Mouse (Mus musculus) heart, embryonic 13.5 days (tissue): Measurements from ENCODE around the gene 9330161L09Rik. TPM values are rescaled to one million over a fixed set of nuclear protein-coding genes. Genes with fewer than 3 reads are reported as not detected.
"Not testable (repeated sequence)": the region's sequence is repeated elsewhere in the genome, so short reads cannot be mapped to it uniquely, and the experiment has no call there.

ENCODE experiments used
- ATAC-seq: fragments of 200-750 bp; cut with Nextera tagmentation; 2 replicates; pipeline ENCODE4 v1.8.0; 2017; ENCODE audit warnings: moderate TSS enrichment; ENCODE audit not compliant: insufficient number of reproducible peaks, low FRiP score, low TSS enrichment; ENCODE audit errors: extremely low read depth
- H3K27ac ChIP-seq: fragments of 300-500 bp; sonication (generic); replicated peaks from 2 replicates; pipeline ENCODE4 v1.5.1; 2015; ENCODE audit warnings: moderate library complexity, mild to moderate bottlenecking, inconsistent platforms
- H3K27me3 ChIP-seq: fragments of 300-500 bp; sonication (generic); replicated peaks from 2 replicates; pipeline ENCODE4 v1.6.1; 2015; ENCODE audit warnings: mild to moderate bottlenecking, inconsistent platforms
- H3K36me3 ChIP-seq: fragments of 300-500 bp; sonication (generic); 2 replicates; pipeline ENCODE4 v1.6.1; 2015; ENCODE audit warnings: mild to moderate bottlenecking, inconsistent platforms
- H3K4me1 ChIP-seq: fragments of 300-500 bp; sonication (generic); 2 replicates; pipeline ENCODE4 v1.6.1; 2015; ENCODE audit warnings: inconsistent platforms
- H3K4me2 ChIP-seq: fragments of 300-500 bp; sonication (generic); 2 replicates; pipeline ENCODE4 v1.6.1; 2015; ENCODE audit warnings: inconsistent platforms, mild to moderate bottlenecking, moderate library complexity
- H3K4me3 ChIP-seq: fragments of 300-500 bp; sonication (generic); 2 replicates; pipeline ENCODE4 v1.5.1; 2015; ENCODE audit warnings: moderate library complexity, mild to moderate bottlenecking, inconsistent platforms
- H3K9ac ChIP-seq: fragments of 300-500 bp; sonication (generic); 2 replicates; pipeline ENCODE4 v1.6.1; 2015; ENCODE audit warnings: inconsistent platforms, mild to moderate bottlenecking, moderate library complexity
- H3K9me3 ChIP-seq: fragments of 300-500 bp; sonication (generic); 2 replicates; pipeline ENCODE4 v1.6.1; 2016; ENCODE audit warnings: inconsistent platforms
- WGBS: fragments of 180-500 bp; shearing (Covaris S2); methylation state at CpG from one replicate; pipeline ENCODE4 v1.1.7; 2015; ENCODE audit warnings: mixed read lengths; 5-methylcytosine and 5-hydroxymethylcytosine counted together
- polyA plus RNA-seq: library from polyadenylated mRNA; unstranded; fragments of >200 nt; fragmentation: Nextera tagmentation; extraction: Ambion mirVana; gene quantifications from 2 replicates; pipeline ENCODE4 v1.2.1, GENCODE M21; 2015

9330161L09Rik gene
- polyA plus RNA-seq, result 0.39 and 0.60 TPM in 2 replicates

GRCm38 (mm10) chr12:103407720-103408119 is at the start of gene 9330161L09Rik:
9330161L09Rik (minus strand) TSS chr12:103407820.
- WGBS, result 86% methylated on average over 4 of the region's 4 CpGs
- Histone ChIP-seq H3K4me3 (no peak within 1 kb of the TSS), H3K9ac (0 out of 2 replicates have a peak within 1 kb of the TSS, but pooled peaks have one; percentile 7), H3K36me3 (peaks cover 99% of the 10 kb centered on the region), H3K9me3 (no peaks in the 10 kb centered on the region), H3K4me2 (no peak within 1 kb of the TSS), H3K4me1 (no peaks in the 10 kb centered on the region), H3K27me3 (no peaks in the 10 kb centered on the region), H3K27ac (no peak within 1 kb of the TSS)
- ATAC-seq, result no peak

DNA sequence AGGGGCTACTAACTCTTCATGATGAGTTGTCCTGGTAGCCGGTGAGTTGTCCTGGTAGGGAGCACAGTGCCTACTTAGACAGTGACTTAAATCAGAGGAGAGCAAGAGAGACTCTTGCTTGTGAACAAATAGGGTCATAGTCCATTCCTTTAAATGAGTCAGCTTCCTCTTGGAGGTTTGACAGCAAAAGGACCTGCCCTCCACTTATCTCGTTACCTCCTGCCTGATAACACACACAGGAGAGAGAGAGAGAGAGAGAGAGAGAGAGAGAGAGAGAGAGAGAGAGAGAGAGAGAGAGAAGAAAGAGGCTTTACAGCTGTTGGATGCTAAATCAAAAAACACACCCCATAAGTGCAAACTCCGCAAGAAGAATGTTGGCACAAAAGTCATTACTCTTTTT is 49.5 kb upstream of the 9330161L09Rik start, which contains the start of gene Ifi27l2b:
Ifi27l2b (minus strand) TSS at position 84 of the 400 bp plus-strand sequence.
- no peaks in the 10 kb centered on the region for H3K9me3 ChIP-seq
- no peak for ATAC-seq
- no peaks in the 10 kb centered on the region for H3K4me1 ChIP-seq
- H3K4me2 ChIP-seq, result no peak within 1 kb of the TSS
- H3K4me3 ChIP-seq, result no peak within 1 kb of the TSS
- H3K27ac ChIP-seq, result no peak within 1 kb of the TSS
- no peak within 1 kb of the TSS for H3K9ac ChIP-seq
- H3K36me3 ChIP-seq, result no peaks in the 10 kb centered on the region
- no peaks in the 10 kb centered on the region for H3K27me3 ChIP-seq
- 44% methylated on average over 3 of the region's 3 CpGs for WGBS

- not testable (repeated sequence) for H3K27me3 ChIP-seq, H3K9me3 ChIP-seq, H3K27ac ChIP-seq, H3K4me3 ChIP-seq, H3K4me2 ChIP-seq, H3K9ac ChIP-seq, H3K36me3 ChIP-seq, H3K4me1 ChIP-seq, ATAC-seq
- WGBS, result no CpG with 5 or more reads among the region's 1 CpGs
These were observed 49.1 kb upstream of the 9330161L09Rik start for GRCm38 (mm10) chr12:103456727-103457126.

GRCm38 (mm10) chr12:103453361-103453760 is 45.7 kb upstream of the 9330161L09Rik start:
- no peak for ATAC-seq
- no peak overlapping the region for H3K9ac ChIP-seq
- no peaks in the 10 kb centered on the region for H3K36me3 ChIP-seq
- no peak overlapping the region for H3K27ac ChIP-seq
- H3K27me3 ChIP-seq, result no peaks in the 10 kb centered on the region
- no peak overlapping the region for H3K4me2 ChIP-seq
- H3K4me1 ChIP-seq, result no peaks in the 10 kb centered on the region
- H3K4me3 ChIP-seq, result no peak overlapping the region
- no peaks in the 10 kb centered on the region for H3K9me3 ChIP-seq

- Histone ChIP-seq H3K36me3 (no peaks in the 10 kb centered on the region), H3K27ac (no peak overlapping the region), H3K27me3 (no peaks in the 10 kb centered on the region), H3K9ac (no peak overlapping the region), H3K4me2 (no peak overlapping the region), H3K4me1 (no peaks in the 10 kb centered on the region), H3K9me3 (no peaks in the 10 kb centered on the region), H3K4me3 (no peak overlapping the region)
- WGBS, result 70% methylated on average over 3 of the region's 3 CpGs
- no peak for ATAC-seq
These were observed 37.4 kb upstream of the 9330161L09Rik start for GRCm38 (mm10) chr12:103445060-103445459.

- not testable (repeated sequence) for H3K9me3 ChIP-seq, H3K4me2 ChIP-seq, H3K4me1 ChIP-seq, H3K27ac ChIP-seq, H3K27me3 ChIP-seq, H3K9ac ChIP-seq, H3K4me3 ChIP-seq, ATAC-seq, H3K36me3 ChIP-seq
- 23% methylated on average over 6 of the region's 7 CpGs for WGBS
These were observed 36.6 kb upstream of the 9330161L09Rik start for GRCm38 (mm10) chr12:103444261-103444660.

- H3K4me2 ChIP-seq, result no peak within 1 kb of the TSS
- no peaks in the 10 kb centered on the region for H3K9me3 ChIP-seq
- H3K27ac ChIP-seq, result no peak within 1 kb of the TSS
- no peak for ATAC-seq
- no peaks in the 10 kb centered on the region for H3K27me3 ChIP-seq
- H3K36me3 ChIP-seq, result no peaks in the 10 kb centered on the region
- no peak within 1 kb of the TSS for H3K9ac ChIP-seq
- 48% methylated on average over 3 of the region's 3 CpGs for WGBS
- no peaks in the 10 kb centered on the region for H3K4me1 ChIP-seq
- H3K4me3 ChIP-seq, result no peak within 1 kb of the TSS
These were observed 35.9 kb upstream of the 9330161L09Rik start, which contains the start of gene Ifi27l2a for GRCm38 (mm10) chr12:103443524-103443923. Ifi27l2a (minus strand) TSS chr12:103443680.

GRCm38 (mm10) chr12:103437601-103438000 is 30.0 kb upstream of the 9330161L09Rik start:
- H3K4me2 ChIP-seq, result no peak overlapping the region
- no peak for ATAC-seq
- no peaks in the 10 kb centered on the region for H3K36me3 ChIP-seq
- 80% methylated on average over 1 of the region's 1 CpGs for WGBS
- no peaks in the 10 kb centered on the region for H3K27me3 ChIP-seq
- no peaks in the 10 kb centered on the region for H3K4me1 ChIP-seq
- H3K9ac ChIP-seq, result no peak overlapping the region
- no peak overlapping the region for H3K27ac ChIP-seq
- no peaks in the 10 kb centered on the region for H3K9me3 ChIP-seq
- H3K4me3 ChIP-seq, result no peak overlapping the region

DNA sequence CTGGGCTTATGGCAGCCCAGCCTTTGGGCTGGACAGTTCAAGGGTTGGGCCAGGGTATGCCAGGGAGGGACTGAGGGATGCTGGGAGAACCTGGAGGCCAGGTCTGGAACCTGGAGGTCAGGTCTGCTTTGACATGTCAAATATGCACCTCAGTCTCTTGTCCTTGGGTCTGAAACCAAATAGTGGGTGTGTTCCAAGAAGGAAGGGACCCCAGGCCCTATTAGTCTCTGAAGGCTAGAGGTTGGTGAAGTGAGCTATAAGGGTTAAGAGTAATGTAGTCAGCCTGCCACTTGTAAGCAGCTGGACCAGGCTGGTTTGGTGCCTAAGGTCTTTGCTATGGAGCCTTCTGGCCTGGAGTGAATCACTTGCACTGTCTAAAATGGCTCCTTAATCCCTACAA is 27.2 kb upstream of the 9330161L09Rik start:
- no peaks in the 10 kb centered on the region for H3K9me3 ChIP-seq
- no peaks in the 10 kb centered on the region for H3K27me3 ChIP-seq
- peak overlapping the region; percentile 38 for H3K4me3 ChIP-seq
- no peaks in the 10 kb centered on the region for H3K4me1 ChIP-seq
- H3K36me3 ChIP-seq, result no peaks in the 10 kb centered on the region
- H3K9ac ChIP-seq, result no peak overlapping the region
- peak overlapping the region; percentile 36; the same call in 1 of the 2 replicates for H3K27ac ChIP-seq
- H3K4me2 ChIP-seq, result peak overlapping the region; percentile 53
- no peak for ATAC-seq

GRCm38 (mm10) chr12:103433986-103434731 is 26.5 kb upstream of the 9330161L09Rik start, which contains the start of gene Ifi27:
Ifi27 (plus strand) TSS chr12:103434211.
- WGBS, result 46% methylated on average over 8 of the region's 8 CpGs
- Histone ChIP-seq H3K4me1 (no peaks in the 10 kb centered on the region), H3K4me3 (peak within 1 kb of the TSS; percentile 38), H3K9me3 (no peaks in the 10 kb centered on the region), H3K4me2 (peak within 1 kb of the TSS; percentile 53), H3K27ac (peak within 1 kb of the TSS; percentile 36), H3K27me3 (no peaks in the 10 kb centered on the region), H3K9ac (no peak within 1 kb of the TSS), H3K36me3 (no peaks in the 10 kb centered on the region)
- ATAC-seq, result no peak

DNA sequence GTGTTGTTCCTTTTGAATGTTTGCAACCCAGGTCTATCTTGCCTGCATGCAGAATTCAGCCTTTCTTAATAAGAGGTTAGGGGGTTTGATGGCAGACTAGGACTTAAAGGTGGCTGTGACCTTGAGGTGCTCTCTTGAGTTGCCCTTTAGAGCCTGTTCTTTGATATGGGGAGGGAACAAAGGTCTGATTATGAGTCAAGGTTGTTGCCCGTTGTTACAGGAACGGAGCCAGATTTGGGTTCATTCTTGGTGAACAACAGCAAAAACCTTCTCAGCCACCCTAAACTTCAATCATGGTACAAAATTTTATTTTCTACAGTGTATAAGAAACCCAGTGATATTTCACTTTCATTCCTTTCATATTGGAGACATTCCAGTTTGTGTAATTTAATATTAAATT is 25.8 kb upstream of the 9330161L09Rik start:
- 74% methylated on average over 2 of the region's 2 CpGs for WGBS
- no peak for ATAC-seq

DNA sequence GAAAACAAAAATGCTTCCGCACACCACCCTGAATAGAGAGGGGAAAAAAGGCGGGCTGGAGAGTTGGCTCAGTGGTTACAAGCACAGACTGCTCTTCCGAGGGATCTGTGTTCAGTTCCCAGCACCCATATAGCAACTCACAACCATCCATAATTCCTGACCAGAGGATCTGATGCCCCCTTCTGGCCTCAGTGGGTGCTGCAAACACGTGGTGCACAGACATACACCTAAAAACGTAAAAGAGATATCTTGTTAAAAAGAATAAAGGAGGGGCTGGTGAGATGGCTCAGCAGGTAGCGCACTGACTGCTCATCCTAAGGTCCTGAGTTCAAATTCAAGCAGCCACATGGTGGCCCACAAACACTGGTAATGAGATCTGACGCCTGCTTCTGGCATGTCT is 19.1 kb upstream of the 9330161L09Rik start:
- WGBS, result 87% methylated on average over 7 of the region's 7 CpGs

More for the DNA sequence above, 25.8 kb upstream of the 9330161L09Rik start:
- H3K4me1 ChIP-seq, result no peaks in the 10 kb centered on the region
- H3K27me3 ChIP-seq, result no peaks in the 10 kb centered on the region
- H3K27ac ChIP-seq, result no peak overlapping the region
- no peak overlapping the region for H3K9ac ChIP-seq
- no peaks in the 10 kb centered on the region for H3K36me3 ChIP-seq
- no peak overlapping the region for H3K4me2 ChIP-seq
- no peaks in the 10 kb centered on the region for H3K9me3 ChIP-seq
- no peak overlapping the region for H3K4me3 ChIP-seq

More for the DNA sequence above, 19.1 kb upstream of the 9330161L09Rik start:
- Histone ChIP-seq H3K9me3 (no peaks in the 10 kb centered on the region), H3K27ac (no peak overlapping the region), H3K4me2 (no peak overlapping the region), H3K36me3 (peaks cover 20% of the 10 kb centered on the region), H3K4me3 (no peak overlapping the region), H3K4me1 (peaks cover 31% of the 10 kb centered on the region), H3K27me3 (no peaks in the 10 kb centered on the region), H3K9ac (no peak overlapping the region)
- no peak for ATAC-seq
